Mouse (Mus musculus): ENCODE results near the gene Serpinb9d.
"Not testable (repeated sequence)": the region's sequence is repeated elsewhere in the genome, so short reads cannot be mapped to it uniquely, and the experiment has no call there.

Serpinb9d gene

DNA sequence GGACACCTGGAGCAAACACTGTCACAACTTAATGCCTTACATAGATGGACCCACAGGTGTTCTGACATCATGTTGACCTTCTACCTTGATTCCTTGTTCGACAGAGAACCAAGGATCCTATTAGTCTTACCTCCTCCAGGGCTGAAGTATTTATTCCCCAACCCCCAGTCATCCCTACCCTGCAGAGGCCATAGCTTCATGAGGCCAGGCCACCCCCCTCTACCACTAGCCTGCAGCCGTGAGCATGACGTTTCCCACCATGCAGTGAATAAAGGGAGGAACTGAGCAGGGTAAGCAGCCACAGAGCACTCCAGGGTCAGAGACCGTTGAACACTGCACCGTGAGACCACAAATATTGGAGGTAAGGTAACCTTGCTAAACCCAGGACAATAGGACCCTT is at the start of gene Serpinb9d:
Gene Serpinb9d, plus strand, starts transcription at position 301 of the 400 bp plus-strand sequence.
- DNase-seq = no peak

DNA sequence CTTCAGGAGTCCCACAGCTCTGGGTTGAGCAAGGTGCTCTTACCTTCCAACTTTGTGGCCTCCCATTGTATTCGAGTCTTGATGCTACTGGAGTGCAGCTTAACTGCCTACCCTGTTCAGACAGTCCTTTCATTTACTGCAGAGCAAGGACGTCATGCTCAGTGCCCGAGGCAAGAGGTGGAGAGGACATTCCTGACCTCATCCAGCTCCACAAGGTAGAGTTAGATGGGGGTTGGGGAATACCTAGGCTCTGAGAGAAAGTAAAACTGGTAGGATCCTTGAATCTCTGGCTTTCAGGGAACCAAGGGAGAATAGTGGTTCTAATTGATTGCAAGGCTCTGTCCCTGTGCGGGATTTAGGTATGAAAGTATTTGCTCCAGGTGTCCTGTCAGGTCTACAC is 33.1 kb upstream of the Serpinb9d start, which contains the start of gene Serpinb9c:
Gene Serpinb9c, minus strand, starts transcription at position 101 of the 400 bp plus-strand sequence.
- DNase-seq = no peak

DNA sequence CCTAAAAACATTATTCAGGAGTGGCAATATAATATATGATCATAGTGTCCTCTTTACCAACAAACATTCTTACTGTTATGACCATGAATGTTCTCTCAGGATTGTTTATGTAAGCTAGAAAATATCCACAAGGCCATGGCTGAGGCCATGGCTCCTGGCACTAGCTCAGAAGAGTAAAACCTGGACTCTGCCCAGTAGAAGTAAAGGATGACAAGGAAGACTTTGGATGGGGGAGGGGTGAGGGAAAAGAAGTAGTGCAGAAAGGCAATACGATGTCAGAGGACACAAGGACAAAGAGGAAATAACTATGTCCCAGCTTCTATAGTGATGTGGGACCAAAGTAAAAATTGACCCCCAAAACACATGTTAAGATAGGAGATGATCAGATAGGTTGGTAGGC is 2.3 kb upstream of the Serpinb9d start:
- DNase-seq = not testable (repeated sequence)

DNA sequence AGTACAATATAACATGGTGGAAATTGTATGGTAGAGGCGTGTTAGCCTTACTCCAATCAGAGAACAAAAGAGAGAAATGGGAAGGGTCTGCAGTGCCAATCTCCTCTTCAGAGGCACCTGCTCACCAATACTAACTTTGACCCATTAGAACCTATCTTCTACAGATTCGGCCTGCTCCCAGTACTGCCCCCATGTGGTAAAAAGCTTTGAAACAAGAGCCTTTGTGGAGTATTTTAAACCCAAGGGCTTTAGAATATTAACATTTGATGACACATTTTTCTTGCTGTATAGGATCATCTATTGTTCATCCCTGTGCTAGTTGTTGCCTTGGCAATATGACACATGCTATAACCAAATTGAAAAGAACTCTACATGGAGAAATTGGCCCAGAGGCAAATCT is 7.0 kb downstream of the Serpinb9d start:
- no peak for DNase-seq

DNA sequence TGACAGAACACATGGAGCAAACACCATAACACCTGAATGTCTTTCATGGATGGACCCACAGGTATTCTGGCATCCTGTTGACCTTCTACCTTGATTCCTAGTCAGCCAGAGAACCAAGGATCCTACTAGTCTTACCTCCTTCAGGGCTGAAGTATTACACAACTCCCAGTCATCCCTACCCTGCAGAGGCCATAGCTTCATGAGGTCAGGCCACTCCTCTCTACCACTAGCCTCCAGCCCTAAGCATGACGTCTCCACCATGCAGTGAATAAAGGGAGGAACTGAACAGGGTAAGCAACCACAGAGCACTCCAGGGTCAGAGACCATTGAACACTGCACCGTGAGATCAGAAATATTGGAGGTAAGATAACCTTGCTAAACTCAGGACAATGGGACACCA is 56.6 kb downstream of the Serpinb9d start, which contains the start of gene Serpinb9e:
Gene Serpinb9e, plus strand, starts transcription at position 301 of the 400 bp plus-strand sequence.
- DNase-seq = not testable (repeated sequence)

Data from lung, adult 18-20 months (tissue).